Mouse (Mus musculus) right cerebral cortex, postnatal 4 days (tissue): ENCODE data around the gene Txndc8.

Source experiments
- DNase-seq: peaks from one replicate; pipeline ENCODE4 v3.0.0-alpha.2; 2022

The Txndc8 gene

DNA sequence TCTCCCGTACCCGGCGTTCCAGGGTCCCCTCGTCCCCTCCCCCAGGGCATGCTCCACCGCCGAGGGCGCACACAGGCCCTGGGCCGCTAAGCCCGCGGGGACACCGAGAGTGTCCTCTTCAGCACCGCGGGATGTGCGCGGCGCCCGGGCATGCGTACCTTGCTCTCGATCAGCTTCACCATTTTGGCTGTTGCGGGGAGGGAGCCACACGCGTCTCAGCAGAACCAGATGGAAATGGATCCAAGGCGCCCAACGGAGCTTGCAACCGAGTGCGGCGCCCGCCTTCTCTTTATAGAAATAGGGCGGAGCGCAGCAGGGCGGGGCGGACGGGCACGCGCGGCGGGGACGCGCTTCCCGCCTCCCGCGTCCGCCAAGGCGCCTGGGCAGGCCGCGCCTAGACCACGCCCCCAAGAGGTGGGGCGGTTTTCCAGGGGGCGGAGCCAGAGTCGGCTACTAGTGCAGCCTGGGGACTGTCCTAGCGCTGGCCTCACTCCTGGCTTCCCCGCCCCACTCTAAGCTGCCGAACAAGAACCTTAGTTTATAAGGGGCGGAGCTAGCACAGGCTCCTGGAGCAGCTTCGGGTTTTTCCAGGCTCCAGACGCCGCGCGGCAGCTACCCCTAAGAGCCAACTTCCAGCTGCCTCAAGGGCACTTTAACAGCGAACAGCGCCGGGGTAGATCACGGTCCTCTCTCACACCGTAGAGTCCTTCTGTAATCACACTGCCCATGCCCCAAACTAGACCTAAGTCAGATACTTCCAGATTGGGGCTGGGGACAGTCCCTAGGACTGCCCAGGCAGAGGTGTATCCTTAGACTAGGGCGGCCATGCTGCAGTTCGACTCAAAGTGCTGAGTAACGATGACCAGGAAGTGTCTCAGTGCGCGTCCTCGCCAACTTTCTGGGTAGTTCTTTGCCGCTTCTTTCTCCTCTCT lies 52.6 kb downstream of the Txndc8 start, which contains the start of gene Txn1:
Gene Txn1, minus strand, starts transcription at position 383 of the 932 bp plus-strand sequence.
- DNase-seq, result peak; percentile 96

DNA sequence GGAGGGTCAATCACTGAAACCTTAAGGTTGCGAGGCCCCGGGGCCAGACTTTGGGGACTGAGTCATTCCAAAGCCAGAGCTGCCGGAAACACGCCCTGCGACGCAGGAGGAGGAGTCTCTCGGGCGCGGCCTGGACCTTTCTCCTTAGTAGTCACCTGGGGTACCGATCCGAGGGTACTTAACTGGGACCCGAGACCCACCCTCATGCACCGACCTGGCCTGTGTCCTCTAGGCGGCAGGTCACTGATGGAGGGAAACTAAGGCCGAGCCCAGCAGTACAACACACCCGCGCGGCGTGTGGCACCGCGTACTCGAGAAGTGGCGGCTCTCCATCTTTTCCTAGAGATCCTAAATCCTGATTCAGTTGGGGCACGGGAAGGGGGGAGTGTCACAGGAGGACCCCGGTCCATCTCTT lies 53.4 kb downstream of the Txndc8 start:
- DNase-seq, result peak; percentile 52

DNA sequence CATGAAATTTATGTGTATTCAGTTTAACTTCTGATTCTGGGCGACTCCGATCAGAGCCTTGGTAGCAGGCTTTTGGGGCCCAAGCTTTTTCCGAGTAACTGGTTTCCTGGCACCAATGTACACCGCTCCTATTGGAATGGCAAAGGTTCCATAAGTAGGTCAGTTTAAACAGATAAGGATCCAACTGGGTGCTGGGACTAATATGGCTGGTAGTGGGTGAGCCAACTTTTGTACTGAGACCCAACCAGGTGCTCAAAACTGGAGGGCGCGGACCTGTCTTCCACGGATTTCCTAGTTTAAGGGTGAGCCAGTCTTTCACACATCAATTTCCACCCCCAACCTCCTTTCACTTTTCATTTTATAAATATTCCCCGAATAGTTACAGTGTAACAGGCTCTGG lies 53.9 kb downstream of the Txndc8 start:
- no peak for DNase-seq

DNA sequence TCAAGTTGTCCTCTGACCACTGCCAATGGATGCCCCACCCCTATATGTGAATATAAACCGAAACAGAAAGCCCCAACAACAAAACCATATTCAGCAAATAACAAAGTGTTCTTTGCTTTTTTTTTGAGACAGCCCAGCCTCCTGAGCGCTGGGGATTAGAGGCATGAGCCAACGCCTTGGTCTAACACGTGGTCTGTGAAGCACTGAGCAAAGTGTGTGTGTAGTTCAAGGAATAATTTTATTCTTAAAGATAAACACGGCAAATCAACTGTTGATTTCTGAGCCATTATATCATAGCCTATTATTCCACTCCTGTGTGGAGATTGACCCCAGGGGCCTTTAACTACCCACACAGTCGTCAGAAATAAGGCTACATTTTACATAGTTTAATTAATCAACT lies 54.3 kb downstream of the Txndc8 start:
- DNase-seq, result no peak

DNA sequence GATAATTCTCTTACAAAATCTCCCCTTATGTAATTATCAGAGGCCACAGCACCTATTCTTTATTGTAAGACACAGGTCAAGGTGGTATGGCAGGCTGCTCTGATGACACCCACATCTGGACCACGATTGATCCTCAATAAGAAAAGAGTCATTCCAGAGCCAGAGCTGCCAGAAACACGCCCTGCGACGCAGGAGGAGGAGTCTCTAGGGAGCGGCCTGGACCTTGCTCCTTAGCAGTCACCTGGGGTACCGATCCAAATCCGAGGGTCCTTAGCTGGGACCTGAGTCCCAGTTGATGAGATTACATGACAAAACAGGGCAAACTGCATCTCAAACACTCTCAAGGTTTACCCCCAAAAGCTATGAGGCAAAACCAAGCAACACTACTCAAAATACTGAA lies 55.1 kb downstream of the Txndc8 start:
- no peak for DNase-seq

DNA sequence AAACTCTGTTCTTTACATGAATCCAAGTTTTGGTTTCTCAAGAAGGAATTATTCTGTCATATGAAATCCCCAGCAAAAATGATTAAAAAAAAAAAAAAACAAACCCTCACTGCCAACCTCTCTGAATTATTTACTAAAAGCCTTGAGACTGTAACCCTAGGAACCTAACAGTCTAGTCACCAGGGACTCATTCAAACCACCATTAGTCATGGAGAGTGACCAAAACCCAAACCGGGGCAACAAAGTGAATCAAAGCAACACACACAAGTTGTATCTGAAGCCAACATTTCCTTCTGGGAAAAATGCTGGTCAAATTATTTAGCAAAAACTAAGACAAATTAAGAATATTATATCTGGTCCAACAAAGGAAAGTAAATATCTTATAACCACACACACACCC lies 56.0 kb downstream of the Txndc8 start:
- DNase-seq, result no peak

DNA sequence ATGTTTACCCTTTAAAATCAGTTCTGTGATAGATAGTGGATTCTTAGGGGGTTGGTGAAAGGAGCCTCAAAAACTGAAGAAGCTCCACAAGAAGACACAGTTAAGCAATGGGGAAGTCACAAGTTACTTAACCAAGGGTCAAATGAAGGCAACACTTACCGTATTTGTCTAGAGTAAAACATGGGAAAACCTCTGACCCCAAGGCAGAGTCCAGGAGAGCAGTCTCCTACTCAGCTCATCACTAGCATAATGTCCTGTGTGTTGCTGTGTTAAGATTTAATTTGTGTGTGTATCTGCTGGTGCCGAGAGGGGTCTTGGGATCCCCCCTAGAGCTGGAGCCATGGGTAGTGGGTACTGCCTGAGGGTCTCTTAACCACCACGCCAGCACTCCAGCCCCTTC lies 56.5 kb downstream of the Txndc8 start:
- no peak for DNase-seq

DNA sequence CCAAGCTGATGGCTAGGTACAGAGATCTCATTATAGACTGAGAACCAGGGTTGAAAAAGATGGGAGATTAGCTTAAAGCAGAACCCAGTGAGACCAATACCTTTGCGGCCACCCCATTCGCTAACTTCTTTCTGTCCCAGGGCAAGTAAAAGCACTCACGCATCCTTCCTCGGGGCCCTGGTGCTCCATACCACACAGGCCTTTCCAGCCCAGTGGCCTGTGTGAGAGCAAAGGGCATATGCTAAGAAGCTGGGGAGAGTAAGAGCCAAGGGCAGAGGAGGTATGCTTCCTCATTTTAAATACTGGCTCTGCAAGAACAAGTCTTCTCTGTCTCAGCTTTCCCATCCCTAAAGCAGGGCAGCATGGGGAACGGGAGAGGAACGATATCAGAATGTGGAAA lies 59.1 kb downstream of the Txndc8 start:
- DNase-seq, result no peak

DNA sequence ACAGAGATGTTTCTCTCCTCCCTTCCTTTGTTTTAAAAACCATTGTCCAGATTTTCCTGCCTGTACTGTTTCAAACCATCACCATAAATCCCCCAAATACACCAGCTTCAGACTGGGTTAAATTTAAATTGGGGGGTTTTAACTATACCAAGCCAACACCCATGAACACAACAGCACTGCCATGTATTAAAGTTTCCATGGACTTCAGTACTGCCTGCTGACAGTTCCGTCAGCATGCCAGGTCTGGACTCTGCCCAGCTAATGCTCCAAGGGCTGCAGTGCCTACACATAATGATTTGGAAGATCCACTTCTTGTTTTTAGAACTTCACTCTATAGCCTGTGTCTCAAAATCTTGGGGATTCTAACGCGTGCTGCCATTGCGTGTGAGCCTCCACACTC lies 61.4 kb downstream of the Txndc8 start:
- DNase-seq, result no peak

DNA sequence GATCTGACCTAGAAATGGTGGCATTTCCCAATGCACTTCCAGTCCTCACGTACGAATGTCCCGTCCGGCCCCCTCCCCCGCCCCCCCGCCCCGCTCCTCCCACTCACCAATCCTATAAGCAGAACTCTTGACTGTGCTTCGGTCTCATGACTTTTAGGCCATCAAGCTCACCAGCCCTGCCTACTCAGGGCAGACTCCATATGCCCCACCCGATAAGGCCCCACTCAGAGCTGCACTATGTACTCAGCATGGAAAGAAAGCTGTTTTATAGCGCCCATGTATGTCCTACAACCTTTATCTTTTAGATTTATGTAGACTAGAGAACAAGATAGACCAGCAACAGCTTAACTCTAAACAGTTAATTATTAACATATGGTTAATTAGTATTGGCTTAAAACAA lies 61.9 kb downstream of the Txndc8 start:
- DNase-seq, result no peak

DNA sequence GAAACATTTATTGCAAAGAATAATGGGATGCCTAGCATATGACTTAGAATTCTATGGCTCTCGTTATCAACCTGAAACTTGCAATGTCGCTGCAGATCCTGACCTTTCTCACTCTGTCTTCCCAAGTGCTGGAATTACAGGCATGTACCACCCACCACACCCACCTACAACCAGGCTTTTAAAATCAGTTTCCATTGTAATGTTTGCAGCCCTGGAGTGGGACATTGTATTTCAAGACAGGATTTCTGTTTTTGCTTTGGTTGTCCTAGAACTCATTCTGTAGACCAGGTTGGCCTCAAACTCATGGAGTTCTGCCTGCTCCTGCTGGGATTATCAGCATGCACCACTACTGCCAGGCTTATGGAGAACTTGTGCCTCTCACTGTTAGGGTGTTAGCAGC lies 66.0 kb downstream of the Txndc8 start:
- no peak for DNase-seq

DNA sequence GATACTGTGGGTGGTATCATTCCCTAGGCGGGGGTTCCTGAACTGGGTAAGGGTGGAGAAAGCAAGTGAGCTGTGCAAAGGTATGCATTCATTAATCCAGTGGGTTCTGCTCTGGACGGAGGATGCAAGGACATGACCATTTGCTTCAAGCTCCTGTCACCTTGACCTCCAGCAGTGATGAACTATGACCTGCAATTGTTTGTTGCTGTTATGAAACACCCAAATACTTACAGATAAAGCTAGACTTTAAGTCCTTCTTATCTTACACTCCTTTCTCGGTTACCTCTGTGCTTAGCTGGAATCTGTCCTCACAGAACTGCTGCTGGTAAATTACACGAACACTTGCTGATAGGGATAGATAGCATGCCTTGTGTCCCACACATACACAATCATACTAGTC lies 68.3 kb downstream of the Txndc8 start:
- DNase-seq, result no peak

DNA sequence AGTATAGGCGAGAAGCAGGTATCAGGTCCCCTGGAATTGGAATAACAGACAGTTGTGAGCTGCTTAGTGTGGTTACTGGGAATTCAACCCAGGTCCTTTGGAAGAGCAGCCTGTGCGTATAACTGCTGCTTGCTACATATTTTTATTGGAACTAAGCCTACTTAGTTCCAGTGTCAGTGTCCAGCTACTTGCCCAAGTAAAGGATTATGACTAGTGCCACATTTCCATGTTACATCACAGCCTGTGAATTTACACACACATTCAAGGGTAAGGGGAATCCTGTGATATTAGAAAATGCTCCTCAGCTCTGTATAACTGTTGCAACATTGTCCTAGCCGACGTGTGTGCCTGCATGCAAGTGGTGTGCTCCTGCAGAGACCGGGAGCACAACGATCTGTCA lies 71.6 kb downstream of the Txndc8 start:
- DNase-seq, result no peak

DNA sequence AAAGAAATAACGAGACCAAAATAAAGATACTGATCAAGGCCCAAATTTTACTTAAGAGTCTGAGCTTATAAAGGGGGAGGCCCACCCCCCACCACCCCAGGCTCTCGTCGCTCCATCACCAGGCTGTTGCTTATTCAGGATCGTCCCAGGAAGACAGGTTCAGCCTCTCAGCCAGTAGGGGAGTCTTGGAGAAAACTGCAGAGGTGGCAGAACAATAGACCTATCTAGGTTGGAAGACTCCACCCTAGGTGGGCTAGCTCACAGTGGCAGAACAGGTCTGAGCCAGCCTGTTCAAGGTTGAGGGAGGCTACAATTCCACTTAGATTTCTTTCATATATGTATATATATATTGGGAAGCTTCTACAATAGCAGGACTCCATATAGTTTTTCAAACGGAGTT lies 74.7 kb downstream of the Txndc8 start:
- DNase-seq, result no peak
